Mouse (Mus musculus): ENCODE measurements around the gene Apoa1. TPM values are rescaled to one million over a fixed set of nuclear protein-coding genes. Genes with fewer than 3 reads are reported as not detected.
A peak's percentile ranks its signal among the peaks of the same experiment; 100 is the strongest.

The Apoa1 gene
- total RNA-seq, 2 experiments from 2014 or later = 1.4 TPM; not detected in 1

- DNase-seq = no peak
- intact Hi-C loops (cut with DNase I) = no loop called here
Measured at GRCm38 (mm10) chr9:46256658-46257385, 28.4 kb downstream of the Apoa1 start.

GRCm38 (mm10) chr9:46257546-46257945 lies 29.2 kb downstream of the Apoa1 start:
- no peak for DNase-seq
- intact Hi-C loops (cut with DNase I) = no loop called here

- intact Hi-C loops (cut with DNase I) = no loop called here
- DNase-seq = no peak
Measured at GRCm38 (mm10) chr9:46259111-46259510, 30.7 kb downstream of the Apoa1 start.

GRCm38 (mm10) chr9:46261131-46261530 lies 32.8 kb downstream of the Apoa1 start:
- intact Hi-C loops (cut with DNase I) = no loop called here

GRCm38 (mm10) chr9:46268343-46268873 lies 40.0 kb downstream of the Apoa1 start, which contains the start of gene Apoa5:
Gene Apoa5, plus strand, starts transcription at chr9:46268633.
- DNase-seq = no peak
- intact Hi-C loops (cut with DNase I) = no loop called here

More at GRCm38 (mm10) chr9:46261131-46261530, 32.8 kb downstream of the Apoa1 start:
- no peak for DNase-seq

- no peak for DNase-seq
- intact Hi-C loops (cut with DNase I) = no loop called here
Measured at GRCm38 (mm10) chr9:46269125-46269524, 40.7 kb downstream of the Apoa1 start.

- intact Hi-C loops (cut with DNase I) = no loop called here
Measured at GRCm38 (mm10) chr9:46270782-46271181, 42.4 kb downstream of the Apoa1 start.

GRCm38 (mm10) chr9:46272070-46272469 lies 43.7 kb downstream of the Apoa1 start:
- intact Hi-C loops (cut with DNase I) = no loop called here
- no peak for DNase-seq

More at GRCm38 (mm10) chr9:46270782-46271181, 42.4 kb downstream of the Apoa1 start:
- no peak for DNase-seq

GRCm38 (mm10) chr9:46272677-46273454 lies 44.5 kb downstream of the Apoa1 start, which contains the start of gene Zpr1:
Gene Zpr1, plus strand, starts transcription at chr9:46273064.
- DNase-seq = peak; percentile 85
- intact Hi-C loops (cut with DNase I) = no loop called here

- DNase-seq = no peak
- intact Hi-C loops (cut with DNase I) = no loop called here
Measured at GRCm38 (mm10) chr9:46274494-46274893, 46.1 kb downstream of the Apoa1 start.

Other genes with a start within 250 kb of the Apoa1 start
- gene Pafah1b2, start 215.9 kb upstream of the Apoa1 start, total RNA-seq (2021) = 100 to 1,000 TPM; 262 to 267 TPM
- gene Sik3, start 215.8 kb upstream of the Apoa1 start, total RNA-seq (2021) = 10 to 100 TPM; 54.6 to 56.9 TPM
- gene Apoc3, start 7.1 kb downstream of the Apoa1 start, total RNA-seq (2021) = not detected
- gene Apoa4, start 12.1 kb downstream of the Apoa1 start, total RNA-seq (2021) = not detected
- gene Apoa5, start 40.1 kb downstream of the Apoa1 start, total RNA-seq (2021) = not detected
- gene Zpr1, start 44.5 kb downstream of the Apoa1 start, total RNA-seq (2021) = 10 to 100 TPM; 47.2 to 48.1 TPM
- 10 to 100 TPM; 13.2 TPM for gene Bud13, start 54.4 kb downstream of the Apoa1 start, total RNA-seq (2021)
- not detected for gene 4931429L15Rik, start 91.4 kb downstream of the Apoa1 start, total RNA-seq (2021)